Mouse (Mus musculus): ENCODE results near the gene Defb3.
"Not testable (repeated sequence)": the region's sequence is repeated elsewhere in the genome, so short reads cannot be mapped to it uniquely, and the experiment has no call there.

The Defb3 gene

GRCm38 (mm10) chr8:19293060-19293459, at the start of gene Defb3:
Gene Defb3 (plus strand): TSS chr8:19293360.
- not testable (repeated sequence) for DNase-seq (ENCODE audit: low read depth, low spot score)

DNA sequence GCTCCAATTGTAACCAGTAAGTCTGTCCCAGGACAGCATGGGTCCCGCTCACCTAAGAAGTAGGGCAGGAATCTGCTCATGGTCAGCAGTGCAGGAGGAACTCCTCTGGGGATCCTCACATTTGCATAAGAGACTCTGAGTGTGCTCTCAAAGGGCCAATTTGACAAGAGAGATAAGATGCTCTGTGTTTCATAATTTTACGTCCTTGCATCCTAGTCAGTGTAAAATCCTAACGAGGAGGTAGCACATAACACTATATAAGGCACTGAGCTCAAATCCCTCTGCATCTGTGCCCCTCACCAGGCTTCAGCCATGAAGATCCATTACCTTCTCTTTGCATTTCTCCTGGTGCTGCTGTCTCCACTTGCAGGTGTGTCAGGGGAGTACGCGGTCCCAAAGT, 45.9 kb upstream of the Defb3 start, which contains the start of gene Defb5:
Defb5 (plus strand) TSS at position 301 of the 400 bp plus-strand sequence.
- no peak for DNase-seq (ENCODE audit: low read depth, low spot score)

- DNase-seq (ENCODE audit: low read depth, low spot score), result no peak
These were observed 35.0 kb upstream of the Defb3 start for GRCm38 (mm10) chr8:19258136-19258535.

- no peak for DNase-seq (ENCODE audit: low read depth, low spot score)
These were observed 33.5 kb upstream of the Defb3 start for GRCm38 (mm10) chr8:19259667-19260066.

- DNase-seq (ENCODE audit: low read depth, low spot score), result not testable (repeated sequence)
These were observed 5.2 kb downstream of the Defb3 start for GRCm38 (mm10) chr8:19298361-19298760.

- DNase-seq (ENCODE audit: low read depth, low spot score), result no peak
These were observed 38.7 kb downstream of the Defb3 start for GRCm38 (mm10) chr8:19331836-19332235.

Data from skeletal muscle tissue, adult 2 months (tissue).